Mouse (Mus musculus): ENCODE data around the gene Mpnd.

- TF ChIP-seq POLR2A (IDR thresholded peaks at IDR 0.05; ENCODE audit: low read depth, low read length) (no peak), CTCF (IDR thresholded peaks at IDR 0.05; ENCODE audit: borderline replicate concordance, insufficient read depth, low read length) (no peak)
Observed at GRCm38 (mm10) chr17:56030238-56030870, 24.8 kb downstream of the Mpnd start.
